Mouse (Mus musculus) lung, adult 2 months (tissue): ENCODE data around the gene Atp13a2.

Source experiments
- CTCF ChIP-seq: fragments of 200-500 bp; IDR thresholded peaks from 2 replicates; pipeline ENCODE4 v1.5.1; 2011; ENCODE audit warnings: mild to moderate bottlenecking, low read length, control low read depth; ENCODE audit not compliant: insufficient read depth
- POLR2A ChIP-seq: fragments of 200-500 bp; IDR thresholded peaks from 2 replicates; pipeline ENCODE4 v1.6.1; 2011; ENCODE audit warnings: low read depth, mild to moderate bottlenecking, control low read depth, low read length, borderline replicate concordance; ENCODE audit errors: extremely low read depth

- TF ChIP-seq CTCF (no peak), POLR2A (no peak)
These were observed 42.3 kb upstream of the Atp13a2 start for GRCm38 (mm10) chr4:140944356-140944755.
